Mouse (Mus musculus) stomach, postnatal 0 days (tissue): ENCODE measurements at regions not wholly inside any gene's neighbourhood (a gene's known extent, or its start where the extent isn't known, plus 50 kb on each side); places are given as distances from the start of the nearest gene placed in this dataset.

Source experiments
- CTCF ChIP-seq: IDR thresholded peaks from 2 replicates; pipeline ENCODE4 v1.5.1; 2016; ENCODE audit warnings: antibody characterized with exemption, low read depth, mild to moderate bottlenecking, moderate library complexity
- EP300 ChIP-seq: optimal IDR thresholded peaks from 2 replicates; pipeline ENCODE3; 2016; ENCODE audit warnings: antibody characterized with exemption

DNA sequence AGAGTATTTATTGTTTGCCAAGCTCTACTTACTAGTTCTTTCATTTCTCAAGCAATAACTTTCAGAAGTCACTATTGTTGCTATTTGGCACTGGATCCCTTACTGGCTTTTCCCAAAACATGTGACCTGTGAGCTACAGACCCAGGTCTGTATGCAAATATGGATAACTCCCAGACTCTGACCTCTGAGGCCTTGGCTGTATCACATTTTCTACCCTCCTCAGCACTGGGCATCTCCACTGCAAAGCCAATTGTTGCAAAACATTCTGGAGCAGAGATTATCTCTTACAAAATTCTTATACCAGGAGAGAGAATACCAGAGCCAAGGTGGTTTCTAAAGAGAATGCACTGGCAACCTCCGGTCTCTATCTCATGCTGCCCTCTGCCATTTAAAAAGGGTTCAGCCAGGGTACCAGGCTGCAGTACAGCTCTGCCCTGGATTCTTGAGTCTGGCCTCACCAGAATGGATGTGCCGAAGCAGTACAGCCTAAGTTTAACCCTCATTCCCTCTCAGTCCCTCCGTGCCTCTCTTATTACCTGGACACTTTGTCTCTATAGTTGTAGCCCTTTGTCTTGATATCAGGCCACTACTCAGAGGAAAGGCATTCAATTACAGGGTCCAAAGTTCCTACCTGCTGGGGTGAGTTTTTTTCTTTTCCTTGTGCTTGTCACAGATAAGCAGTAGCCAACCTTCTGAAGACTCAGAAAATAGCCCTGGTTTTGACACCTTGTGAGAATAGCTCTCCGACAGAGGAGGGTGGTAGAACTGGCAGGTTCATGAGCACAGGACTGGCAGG, 101.2 kb upstream of the Vwc2 start:
- TF ChIP-seq CTCF (no peak), EP300 (no peak)
